Comparison of ENCODE assay signal across 8 mouse cellular contexts in the genomic region with DNA sequence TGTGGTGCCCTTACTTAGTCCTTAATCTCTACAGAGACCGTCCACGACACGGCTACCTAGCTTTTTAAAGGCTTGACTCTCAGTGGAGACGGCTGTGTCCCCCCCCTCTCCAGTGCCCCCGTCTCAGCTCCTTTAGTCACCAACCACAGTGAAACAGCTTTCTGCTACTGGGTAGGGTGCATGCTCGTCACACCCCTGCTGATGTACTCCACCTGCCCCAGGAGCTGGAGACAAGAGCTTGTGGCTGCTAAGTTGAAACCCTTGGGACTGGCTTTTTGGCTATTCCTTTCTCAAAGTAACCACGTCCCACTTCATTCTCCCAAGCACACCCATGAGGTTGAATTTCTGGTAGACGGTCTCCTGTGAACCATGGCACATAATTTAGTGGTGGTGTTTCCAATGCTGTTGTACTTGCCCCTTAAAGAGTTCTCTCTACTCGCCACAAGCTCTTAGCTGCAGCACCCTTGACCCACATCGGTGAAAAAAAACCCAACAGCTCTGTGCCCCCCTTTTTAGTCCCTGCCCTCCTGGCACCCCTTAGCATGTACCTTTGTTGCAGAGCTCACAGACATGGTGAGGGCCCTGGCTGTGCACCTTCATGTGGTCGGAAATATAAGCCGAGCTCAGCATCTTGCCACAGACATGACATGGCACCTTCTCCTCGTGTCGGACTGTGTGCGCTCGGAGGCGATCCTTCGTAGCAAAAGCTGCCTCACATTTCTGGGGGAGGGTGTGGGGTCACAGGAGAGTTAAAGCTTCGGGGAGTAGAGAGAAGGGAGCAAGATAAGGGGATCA. TPM values are rescaled to one million over a fixed set of nuclear protein-coding genes. Genes with fewer than 3 reads are reported as not detected.
DNase-seq lines count a peak whose midpoint lies in the region; ATAC-seq lines count a peak whose summit lies in the region.

No protein-coding gene starts in this region.

- peak overlapping the region; percentile 99; the same call in 1 of the 2 replicates for H3K27ac ChIP-seq in heart, embryonic 11.5 days (ENCODE audit: low read depth, low read length)
- peak overlapping the region; percentile 99 for H3K27ac ChIP-seq in heart, embryonic 13.5 days (replicated peaks)
- H3K27ac ChIP-seq in liver, embryonic 16.5 days (ENCODE audit: low read length): peak overlapping the region; percentile 97

- H3K4me2 ChIP-seq in heart, embryonic 11.5 days: peak overlapping the region; percentile 96
- H3K4me2 ChIP-seq in heart, embryonic 13.5 days: peak overlapping the region; percentile 91
- H3K4me2 ChIP-seq in liver, embryonic 16.5 days (ENCODE audit: low read depth, low read length): peak overlapping the region; percentile 97

- no peak for DNase-seq in heart, postnatal 36 days
- peak; percentile 68 for DNase-seq in T-cell, adult 2 months (ENCODE audit: low spot score)
- DNase-seq in thymus, postnatal 14 days: peak; percentile 78
- DNase-seq in urinary bladder, adult 18-20 months (ENCODE audit: low spot score in 2 of 2): no peak
- DNase-seq in ovary, adult 18-20 months (ENCODE audit: low spot score): no peak

- peaks cover 20% of the 10 kb centered on the region for H3K36me3 ChIP-seq in heart, embryonic 11.5 days (ENCODE audit: control insufficient read depth, insufficient read depth, low read length)
- peaks cover 49% of the 10 kb centered on the region for H3K36me3 ChIP-seq in heart, embryonic 13.5 days
- H3K36me3 ChIP-seq in liver, embryonic 16.5 days (ENCODE audit: control insufficient read depth, insufficient read depth): peaks cover 33% of the 10 kb centered on the region

- peak overlapping the region; percentile 96 for H3K4me3 ChIP-seq in heart, embryonic 11.5 days (ENCODE audit: low read depth, low read length)
- H3K4me3 ChIP-seq in heart, embryonic 13.5 days: peak overlapping the region; percentile 94
- H3K4me3 ChIP-seq in liver, embryonic 16.5 days (ENCODE audit: low read depth, low read length): peak overlapping the region; percentile 92

- H3K9ac ChIP-seq in heart, embryonic 11.5 days (ENCODE audit: low read depth, low read length): peak overlapping the region; percentile 97
- H3K9ac ChIP-seq in heart, embryonic 13.5 days: peak overlapping the region; percentile 100
- peak overlapping the region; percentile 98 for H3K9ac ChIP-seq in liver, embryonic 16.5 days (ENCODE audit: low read depth, low read length)

- no peaks in the 10 kb centered on the region for H3K27me3 ChIP-seq in heart, embryonic 11.5 days (ENCODE audit: control insufficient read depth, insufficient read depth, low read length)
- H3K27me3 ChIP-seq in heart, embryonic 13.5 days (replicated peaks): no peaks in the 10 kb centered on the region
- no peaks in the 10 kb centered on the region for H3K27me3 ChIP-seq in liver, embryonic 16.5 days (ENCODE audit: control insufficient read depth, insufficient read depth, low read depth, low read length)

- H3K9me3 ChIP-seq in heart, embryonic 11.5 days (replicated peaks; ENCODE audit: control insufficient read depth, low read length): no peaks in the 10 kb centered on the region
- no peaks in the 10 kb centered on the region for H3K9me3 ChIP-seq in heart, embryonic 13.5 days
- H3K9me3 ChIP-seq in liver, embryonic 16.5 days (replicated peaks; ENCODE audit: control insufficient read depth, low read length): no peaks in the 10 kb centered on the region

- no peak for ATAC-seq in heart, embryonic 11.5 days (replicated peaks; ENCODE audit: insufficient number of reproducible peaks, low FRiP score, low TSS enrichment)
- no peak for ATAC-seq in heart, embryonic 13.5 days (ENCODE audit: extremely low read depth, insufficient number of reproducible peaks, low FRiP score, low TSS enrichment)
- ATAC-seq in liver, embryonic 16.5 days (ENCODE audit: low read depth): no peak

- H3K4me1 ChIP-seq in heart, embryonic 11.5 days (ENCODE audit: control insufficient read depth, insufficient read depth, low read length): peaks cover 51% of the 10 kb centered on the region
- H3K4me1 ChIP-seq in heart, embryonic 13.5 days: peaks cover 68% of the 10 kb centered on the region
- peaks cover 56% of the 10 kb centered on the region for H3K4me1 ChIP-seq in liver, embryonic 16.5 days (ENCODE audit: control insufficient read depth, low read depth, low read length)

- intact Hi-C loops in heart, postnatal 36 days (cut with DNase I): loop anchor here (10.0 kb wide), 1 partner anchor 451 kb away; a partner anchor contains a TSS

- 26% methylated on average over 19 of the region's 19 CpGs for WGBS in heart, embryonic 11.5 days (ENCODE audit: insufficient replicate concordance)
- WGBS in heart, embryonic 13.5 days: 20% methylated on average over 19 of the region's 19 CpGs
- WGBS in liver, embryonic 16.5 days (ENCODE audit: insufficient replicate concordance): 13% methylated on average over 19 of the region's 19 CpGs

RNA-seq across cellular contexts. Expression of a gene that starts 2.7 kb away (rescaled TPM):
- polyA plus RNA-seq in heart, embryonic 11.5 days (2014; fragmentation: Nextera tagmentation; extraction: Ambion mirVana): 38.6 and 44.1 TPM in 2 replicates
- total RNA-seq in heart, postnatal 36 days (2021): 10 to 100 TPM; 66.5 to 71.5 TPM
- polyA plus RNA-seq in heart, embryonic 13.5 days (2015; fragmentation: Nextera tagmentation; extraction: Ambion mirVana): 31.0 and 34.5 TPM in 2 replicates
- 19.5 and 20.9 TPM in 2 replicates for polyA plus RNA-seq in liver, embryonic 16.5 days (2015; fragmentation: Nextera tagmentation; extraction: Ambion mirVana)

RNA-seq across cellular contexts. Expression of a gene that starts 3.1 kb away (rescaled TPM):
- polyA plus RNA-seq in heart, embryonic 11.5 days (2014; fragmentation: Nextera tagmentation; extraction: Ambion mirVana): 4.5 and 5.0 TPM in 2 replicates
- 1 to 10 TPM in 1 of 2 experiments, under 1 TPM in 1; 0.57 to 1.2 TPM for total RNA-seq in heart, postnatal 36 days (2021)
- polyA plus RNA-seq in heart, embryonic 13.5 days (2015; fragmentation: Nextera tagmentation; extraction: Ambion mirVana): 1.6 TPM in 2 replicates
- polyA plus RNA-seq in liver, embryonic 16.5 days (2015; fragmentation: Nextera tagmentation; extraction: Ambion mirVana): 0.24 and 0.67 TPM in 2 replicates

RNA-seq across cellular contexts. Expression of a gene that starts 3.2 kb away (rescaled TPM):
- 36.6 and 40.9 TPM in 2 replicates for polyA plus RNA-seq in heart, embryonic 11.5 days (2014; fragmentation: Nextera tagmentation; extraction: Ambion mirVana)
- 10 to 100 TPM; 25.2 to 28.6 TPM for total RNA-seq in heart, postnatal 36 days (2021)
- 13.8 and 25.7 TPM in 2 replicates for polyA plus RNA-seq in heart, embryonic 13.5 days (2015; fragmentation: Nextera tagmentation; extraction: Ambion mirVana)
- polyA plus RNA-seq in liver, embryonic 16.5 days (2015; fragmentation: Nextera tagmentation; extraction: Ambion mirVana): 10.7 and 17.7 TPM in 2 replicates

RNA-seq across cellular contexts. Expression of a gene that starts 6.9 kb away (rescaled TPM):
- polyA plus RNA-seq in heart, embryonic 11.5 days (2014; fragmentation: Nextera tagmentation; extraction: Ambion mirVana): 50.9 and 53.2 TPM in 2 replicates
- total RNA-seq in heart, postnatal 36 days (2021): 10 to 100 TPM in 1 of 2 experiments, not detected in 1; 11.8 TPM
- polyA plus RNA-seq in heart, embryonic 13.5 days (2015; fragmentation: Nextera tagmentation; extraction: Ambion mirVana): 55.6 and 76.2 TPM in 2 replicates
- polyA plus RNA-seq in liver, embryonic 16.5 days (2015; fragmentation: Nextera tagmentation; extraction: Ambion mirVana): 17.2 and 24.3 TPM in 2 replicates

RNA-seq across cellular contexts. Expression of a gene that starts 7.8 kb away (rescaled TPM):
- polyA plus RNA-seq in heart, embryonic 11.5 days (2014; fragmentation: Nextera tagmentation; extraction: Ambion mirVana): not detected in 2 replicates
- total RNA-seq in heart, postnatal 36 days (2021): not detected
- 0.38 and 0.44 TPM in 2 replicates for polyA plus RNA-seq in heart, embryonic 13.5 days (2015; fragmentation: Nextera tagmentation; extraction: Ambion mirVana)
- not detected in 2 replicates for polyA plus RNA-seq in liver, embryonic 16.5 days (2015; fragmentation: Nextera tagmentation; extraction: Ambion mirVana)

Comparison
In these comparisons a context has a peak if more than half of its experiments do, and no peak if none do; other contexts are left out.
1. DNase-seq: peak in T-cell, adult 2 months (single experiment) and thymus, postnatal 14 days (single experiment); none in heart, postnatal 36 days (0 of 2), urinary bladder, adult 18-20 months (0 of 2) and ovary, adult 18-20 months (single experiment).
2. Peak in every context shown above with its lines, with median percentiles within 50 percentile points of each other: H3K27ac ChIP-seq, H3K4me2 ChIP-seq, H3K4me3 ChIP-seq and H3K9ac ChIP-seq.